Mouse (Mus musculus): Measurements from ENCODE around the gene Uvrag. TPM values are rescaled to one million over a fixed set of nuclear protein-coding genes. Genes with fewer than 3 reads are reported as not detected.

Gene Uvrag
- polyA plus RNA-seq, 1 experiment = 13.9 TPM

- peaks cover 88% of the 10 kb centered on the region for H3K27me3 ChIP-seq (replicated peaks)
- peaks cover 17% of the 10 kb centered on the region for H3K4me1 ChIP-seq
- H3K4me3 ChIP-seq (replicated peaks) = no peak overlapping the region
- TF ChIP-seq GATA1 (IDR thresholded peaks at IDR 0.05; ENCODE audit: borderline replicate concordance, low read length) = no peak
- no peak for TF ChIP-seq FLI1 (IDR thresholded peaks at IDR 0.05; ENCODE audit: low read length)
- no peaks in the 10 kb centered on the region for H3K36me3 ChIP-seq (replicated peaks; ENCODE audit: low read length)
- peaks cover 8% of the 10 kb centered on the region for H3K9me3 ChIP-seq
These were observed 38.3 kb upstream of the Uvrag start for GRCm38 (mm10) chr7:99179271-99179670.

GRCm38 (mm10) chr7:99177386-99177785 is 36.4 kb upstream of the Uvrag start:
- H3K27me3 ChIP-seq (replicated peaks) = peaks cover 93% of the 10 kb centered on the region
- peaks cover 8% of the 10 kb centered on the region for H3K9me3 ChIP-seq
- TF ChIP-seq FLI1 (IDR thresholded peaks at IDR 0.05; ENCODE audit: low read length) = no peak
- TF ChIP-seq GATA1 (IDR thresholded peaks at IDR 0.05; ENCODE audit: borderline replicate concordance, low read length) = no peak
- peaks cover 22% of the 10 kb centered on the region for H3K4me1 ChIP-seq
- no peak overlapping the region for H3K4me3 ChIP-seq (replicated peaks)
- H3K36me3 ChIP-seq (replicated peaks; ENCODE audit: low read length) = no peaks in the 10 kb centered on the region

GRCm38 (mm10) chr7:99175666-99176065 is 34.7 kb upstream of the Uvrag start:
- Histone ChIP-seq H3K4me1 (peaks cover 14% of the 10 kb centered on the region), H3K9me3 (no peaks in the 10 kb centered on the region), H3K27me3 (replicated peaks) (peaks cover 92% of the 10 kb centered on the region), H3K4me3 (replicated peaks) (no peak overlapping the region), H3K36me3 (replicated peaks; ENCODE audit: low read length) (no peaks in the 10 kb centered on the region)
- TF ChIP-seq FLI1 (IDR thresholded peaks at IDR 0.05; ENCODE audit: low read length) (no peak), GATA1 (IDR thresholded peaks at IDR 0.05; ENCODE audit: borderline replicate concordance, low read length) (no peak)

GRCm38 (mm10) chr7:99175118-99175517 is 34.2 kb upstream of the Uvrag start:
- Histone ChIP-seq H3K9me3 (no peaks in the 10 kb centered on the region), H3K36me3 (replicated peaks; ENCODE audit: low read length) (no peaks in the 10 kb centered on the region), H3K27me3 (replicated peaks) (peaks cover 91% of the 10 kb centered on the region), H3K4me1 (peaks cover 14% of the 10 kb centered on the region), H3K4me3 (replicated peaks) (no peak overlapping the region)
- TF ChIP-seq FLI1 (IDR thresholded peaks at IDR 0.05; ENCODE audit: low read length) (no peak), GATA1 (IDR thresholded peaks at IDR 0.05; ENCODE audit: borderline replicate concordance, low read length) (no peak)

- Histone ChIP-seq H3K9me3 (no peaks in the 10 kb centered on the region), H3K27me3 (replicated peaks) (peaks cover 89% of the 10 kb centered on the region), H3K4me1 (peaks cover 14% of the 10 kb centered on the region), H3K4me3 (replicated peaks) (no peak overlapping the region), H3K36me3 (replicated peaks; ENCODE audit: low read length) (no peaks in the 10 kb centered on the region)
- no peak for TF ChIP-seq FLI1 (IDR thresholded peaks at IDR 0.05; ENCODE audit: low read length)
- no peak for TF ChIP-seq GATA1 (IDR thresholded peaks at IDR 0.05; ENCODE audit: borderline replicate concordance, low read length)
These were observed 33.1 kb upstream of the Uvrag start for GRCm38 (mm10) chr7:99174006-99174405.

- Histone ChIP-seq H3K9me3 (no peaks in the 10 kb centered on the region), H3K4me1 (peaks cover 16% of the 10 kb centered on the region), H3K4me3 (replicated peaks) (no peak overlapping the region), H3K27me3 (replicated peaks) (peaks cover 91% of the 10 kb centered on the region), H3K36me3 (replicated peaks; ENCODE audit: low read length) (no peaks in the 10 kb centered on the region)
- TF ChIP-seq FLI1 (IDR thresholded peaks at IDR 0.05; ENCODE audit: low read length) (no peak), GATA1 (IDR thresholded peaks at IDR 0.05; ENCODE audit: borderline replicate concordance, low read length) (no peak)
These were observed 32.0 kb upstream of the Uvrag start for GRCm38 (mm10) chr7:99172898-99173297.

GRCm38 (mm10) chr7:99171730-99172463 is 31.0 kb upstream of the Uvrag start:
- Histone ChIP-seq H3K27me3 (replicated peaks) (peaks cover 88% of the 10 kb centered on the region), H3K9me3 (no peaks in the 10 kb centered on the region), H3K4me3 (replicated peaks) (no peak overlapping the region), H3K36me3 (replicated peaks; ENCODE audit: low read length) (no peaks in the 10 kb centered on the region), H3K4me1 (peaks cover 23% of the 10 kb centered on the region)
- TF ChIP-seq FLI1 (IDR thresholded peaks at IDR 0.05; ENCODE audit: low read length) = no peak
- TF ChIP-seq GATA1 (IDR thresholded peaks at IDR 0.05; ENCODE audit: borderline replicate concordance, low read length) = no peak

GRCm38 (mm10) chr7:99170519-99170918 is 29.6 kb upstream of the Uvrag start:
- TF ChIP-seq FLI1 (IDR thresholded peaks at IDR 0.05; ENCODE audit: low read length) (no peak), GATA1 (IDR thresholded peaks at IDR 0.05; ENCODE audit: borderline replicate concordance, low read length) (no peak)
- Histone ChIP-seq H3K27me3 (replicated peaks) (peaks cover 85% of the 10 kb centered on the region), H3K9me3 (no peaks in the 10 kb centered on the region), H3K4me1 (peaks cover 35% of the 10 kb centered on the region), H3K36me3 (replicated peaks; ENCODE audit: low read length) (no peaks in the 10 kb centered on the region), H3K4me3 (replicated peaks) (no peak overlapping the region)

GRCm38 (mm10) chr7:99169717-99170403 is 28.9 kb upstream of the Uvrag start:
- H3K36me3 ChIP-seq (replicated peaks; ENCODE audit: low read length) = no peaks in the 10 kb centered on the region
- no peaks in the 10 kb centered on the region for H3K9me3 ChIP-seq
- peaks cover 38% of the 10 kb centered on the region for H3K4me1 ChIP-seq
- TF ChIP-seq FLI1 (IDR thresholded peaks at IDR 0.05; ENCODE audit: low read length) (no peak), GATA1 (IDR thresholded peaks at IDR 0.05; ENCODE audit: borderline replicate concordance, low read length) (no peak)
- no peak overlapping the region for H3K4me3 ChIP-seq (replicated peaks)
- H3K27me3 ChIP-seq (replicated peaks) = peaks cover 84% of the 10 kb centered on the region

- Histone ChIP-seq H3K36me3 (replicated peaks; ENCODE audit: low read length) (no peaks in the 10 kb centered on the region), H3K4me3 (replicated peaks) (no peak overlapping the region), H3K27me3 (replicated peaks) (peaks cover 84% of the 10 kb centered on the region), H3K9me3 (no peaks in the 10 kb centered on the region), H3K4me1 (peaks cover 43% of the 10 kb centered on the region)
- TF ChIP-seq GATA1 (IDR thresholded peaks at IDR 0.05; ENCODE audit: borderline replicate concordance, low read length) (no peak), FLI1 (IDR thresholded peaks at IDR 0.05; ENCODE audit: low read length) (no peak)
These were observed 27.8 kb upstream of the Uvrag start for GRCm38 (mm10) chr7:99168756-99169155.
